Mouse (Mus musculus): ENCODE measurements around the gene Zcchc2.

Gene Zcchc2

DNA sequence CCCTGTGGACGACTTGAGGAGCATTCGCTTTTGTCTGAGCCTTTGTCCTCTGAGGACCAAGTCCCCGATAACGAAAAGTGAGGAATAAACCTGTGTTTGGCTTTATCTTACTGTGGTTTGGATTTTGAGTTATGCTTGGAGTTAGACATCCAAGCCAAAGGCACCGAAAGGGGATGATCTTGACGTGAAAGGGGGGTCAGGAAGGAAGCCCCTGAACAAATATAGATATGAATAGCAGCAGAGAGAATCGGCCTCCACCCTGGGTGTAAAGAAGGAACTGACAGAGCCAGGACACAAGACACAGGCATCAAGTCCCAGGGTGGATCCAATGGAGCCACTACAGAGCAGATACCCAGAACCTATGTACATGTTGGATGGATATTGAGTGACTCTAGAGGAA lies 83.9 kb downstream of the Zcchc2 start:
- DNase-seq, result peak; percentile 36 to 55

- no peak for DNase-seq
These were observed 84.5 kb downstream of the Zcchc2 start for GRCm38 (mm10) chr1:106074656-106075055.

GRCm38 (mm10) chr1:106076641-106077040 lies 86.4 kb downstream of the Zcchc2 start:
- no peak for DNase-seq

- DNase-seq, result peak; percentile 54 to 70
These were observed 87.0 kb downstream of the Zcchc2 start for GRCm38 (mm10) chr1:106077166-106077565.

All from kidney, postnatal 36 days (tissue).